Mouse (Mus musculus): ENCODE results near the gene Spag6l. TPM values are rescaled to one million over a fixed set of nuclear protein-coding genes. Genes with fewer than 3 reads are reported as not detected.
"Not testable (repeated sequence)": the region's sequence is repeated elsewhere in the genome, so short reads cannot be mapped to it uniquely, and the experiment has no call there.

Spag6l gene
- polyA plus RNA-seq, 1 experiment, result not detected

DNA sequence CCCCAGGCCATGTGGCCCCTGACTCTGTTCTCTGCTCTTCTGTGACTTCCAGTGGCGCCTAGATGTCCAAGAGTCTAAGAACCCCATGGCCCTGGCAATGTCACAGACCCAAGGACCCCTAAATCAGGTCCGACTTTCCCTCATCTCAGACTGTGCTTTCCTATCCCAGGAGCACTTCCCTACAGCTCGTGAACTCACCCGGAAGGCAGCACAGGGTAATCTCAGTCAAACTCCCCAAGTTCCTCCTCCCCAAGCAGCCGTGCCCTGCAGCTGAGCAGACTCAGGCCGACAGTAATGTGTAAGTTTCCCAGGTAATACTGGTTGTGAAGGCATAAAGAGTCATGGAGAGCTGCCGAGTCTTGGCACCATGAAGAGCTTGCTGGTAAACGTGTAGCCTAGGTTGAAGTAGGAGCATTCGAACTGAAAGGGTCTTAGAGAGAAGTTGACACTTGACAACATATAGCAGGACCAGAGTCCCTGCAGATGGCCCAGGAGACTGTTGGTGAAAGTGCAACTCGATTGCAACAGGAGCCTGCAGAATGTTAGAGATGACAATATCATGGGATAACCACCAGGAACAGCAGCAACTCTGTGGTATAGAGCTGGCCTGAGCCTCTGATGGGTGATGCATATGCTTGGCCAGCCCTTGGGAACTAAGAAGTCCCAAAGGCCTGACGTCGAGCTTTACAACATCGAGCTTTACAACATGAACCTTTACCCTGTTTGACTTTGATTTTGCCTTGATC is 27.6 kb upstream of the Spag6l start:
- TF ChIP-seq CTCF (IDR thresholded peaks at IDR 0.05; ENCODE audit: low read depth, low read length) (no peak), POLR2A (IDR thresholded peaks at IDR 0.05; ENCODE audit: borderline replicate concordance, low read depth, low read length) (no peak)
- H3K4me1 ChIP-seq (ENCODE audit: control insufficient read depth, insufficient read depth, low read length), result no peaks in the 10 kb centered on the region
- H3K27ac ChIP-seq (ENCODE audit: insufficient read depth, low read depth, low read length), result no peak overlapping the region
- no peak overlapping the region for H3K4me3 ChIP-seq (ENCODE audit: insufficient read depth, low read length)

GRCm38 (mm10) chr16:16856054-16856453 is 26.8 kb upstream of the Spag6l start:
- H3K4me3 ChIP-seq (ENCODE audit: insufficient read depth, low read length); H3K4me1 ChIP-seq (ENCODE audit: control insufficient read depth, insufficient read depth, low read length); H3K27ac ChIP-seq (ENCODE audit: insufficient read depth, low read depth, low read length): not testable (repeated sequence)

GRCm38 (mm10) chr16:16855541-16855940 is 26.3 kb upstream of the Spag6l start:
- no peak for TF ChIP-seq POLR2A (IDR thresholded peaks at IDR 0.05; ENCODE audit: borderline replicate concordance, low read depth, low read length)
- no peak for TF ChIP-seq CTCF (IDR thresholded peaks at IDR 0.05; ENCODE audit: low read depth, low read length)
- no peak overlapping the region for H3K27ac ChIP-seq (ENCODE audit: insufficient read depth, low read depth, low read length)
- H3K4me1 ChIP-seq (ENCODE audit: control insufficient read depth, insufficient read depth, low read length), result no peaks in the 10 kb centered on the region
- no peak overlapping the region for H3K4me3 ChIP-seq (ENCODE audit: insufficient read depth, low read length)

DNA sequence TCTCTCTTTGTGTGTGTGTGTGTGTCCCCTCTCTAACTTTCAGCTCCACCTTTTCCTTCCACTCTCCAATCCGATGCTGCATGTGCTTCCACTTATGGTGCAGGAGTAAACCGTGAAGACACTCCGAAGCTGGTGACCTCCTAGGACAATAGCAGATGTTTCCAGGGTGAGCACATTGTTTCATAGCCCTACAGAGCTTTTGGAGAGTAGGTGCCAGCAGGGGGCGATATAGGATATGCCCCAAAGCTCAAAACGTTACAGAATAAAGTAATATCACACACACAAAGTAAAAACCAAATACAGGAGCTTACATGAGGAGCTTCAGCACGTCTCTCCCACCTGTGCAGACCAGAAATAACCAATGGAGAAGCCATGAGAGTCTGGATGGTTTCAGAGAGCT is 25.6 kb upstream of the Spag6l start:
- TF ChIP-seq POLR2A (IDR thresholded peaks at IDR 0.05; ENCODE audit: borderline replicate concordance, low read depth, low read length) (no peak), CTCF (IDR thresholded peaks at IDR 0.05; ENCODE audit: low read depth, low read length) (no peak)
- Histone ChIP-seq H3K4me1 (ENCODE audit: control insufficient read depth, insufficient read depth, low read length) (no peaks in the 10 kb centered on the region), H3K4me3 (ENCODE audit: insufficient read depth, low read length) (no peak overlapping the region), H3K27ac (ENCODE audit: insufficient read depth, low read depth, low read length) (no peak overlapping the region)

- no peak for TF ChIP-seq CTCF (IDR thresholded peaks at IDR 0.05; ENCODE audit: low read depth, low read length)
- H3K4me3 ChIP-seq (ENCODE audit: insufficient read depth, low read length), result no peak overlapping the region
- H3K4me1 ChIP-seq (ENCODE audit: control insufficient read depth, insufficient read depth, low read length), result no peaks in the 10 kb centered on the region
These were observed 23.2 kb upstream of the Spag6l start for GRCm38 (mm10) chr16:16852411-16852810.

DNA sequence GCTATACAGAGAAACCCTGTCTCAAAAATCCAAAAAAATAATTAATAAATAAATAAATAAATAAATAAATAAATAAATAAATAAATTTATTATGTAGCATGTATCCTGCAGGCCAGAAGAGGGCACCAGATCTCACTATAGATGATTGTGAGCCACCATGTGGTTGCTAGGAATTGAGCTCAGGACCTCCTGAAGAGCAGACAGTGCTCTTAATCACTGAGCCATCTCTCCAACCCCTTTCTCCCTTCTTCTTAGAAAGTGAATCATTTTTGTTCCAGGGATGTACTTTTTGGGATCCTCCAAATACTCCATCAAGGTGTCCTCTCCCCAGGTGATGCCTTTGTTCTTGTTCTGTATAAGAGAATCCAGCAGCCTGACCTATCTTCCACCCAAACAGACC is 19.9 kb upstream of the Spag6l start:
- no peak overlapping the region for H3K4me3 ChIP-seq (ENCODE audit: insufficient read depth, low read length)
- H3K4me1 ChIP-seq (ENCODE audit: control insufficient read depth, insufficient read depth, low read length), result no peaks in the 10 kb centered on the region
- TF ChIP-seq CTCF (IDR thresholded peaks at IDR 0.05; ENCODE audit: low read depth, low read length) (no peak), POLR2A (IDR thresholded peaks at IDR 0.05; ENCODE audit: borderline replicate concordance, low read depth, low read length) (no peak)
- no peak overlapping the region for H3K27ac ChIP-seq (ENCODE audit: insufficient read depth, low read depth, low read length)

More at GRCm38 (mm10) chr16:16852411-16852810, 23.2 kb upstream of the Spag6l start:
- H3K27ac ChIP-seq (ENCODE audit: insufficient read depth, low read depth, low read length), result no peak overlapping the region

GRCm38 (mm10) chr16:16829671-16830070 is 415 bp upstream of the Spag6l start:
- H3K4me3 ChIP-seq (ENCODE audit: insufficient read depth, low read length), result no peak overlapping the region
- H3K4me1 ChIP-seq (ENCODE audit: control insufficient read depth, insufficient read depth, low read length), result peaks cover 7% of the 10 kb centered on the region
- TF ChIP-seq CTCF (IDR thresholded peaks at IDR 0.05; ENCODE audit: low read depth, low read length) (no peak), POLR2A (IDR thresholded peaks at IDR 0.05; ENCODE audit: borderline replicate concordance, low read depth, low read length) (no peak)
- no peak overlapping the region for H3K27ac ChIP-seq (ENCODE audit: insufficient read depth, low read depth, low read length)

DNA sequence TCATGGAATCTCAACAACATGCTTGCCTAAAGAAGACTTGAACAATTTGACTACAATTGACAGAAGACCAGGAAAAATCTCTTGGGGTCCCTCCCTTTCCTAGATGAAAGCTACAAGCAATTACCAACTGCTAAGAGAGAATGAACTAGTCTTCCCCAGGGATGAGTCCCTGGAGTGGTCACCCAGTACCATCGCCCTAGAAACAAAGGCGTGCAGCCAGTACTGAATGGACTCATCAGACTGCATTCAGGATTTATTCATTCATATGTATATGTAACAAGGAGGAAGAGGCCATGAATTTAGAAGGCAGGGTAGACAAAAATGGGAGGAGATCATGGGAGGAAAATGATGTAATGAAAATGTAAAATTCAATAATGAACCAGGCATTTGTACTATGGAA is 3.0 kb downstream of the Spag6l start:
- TF ChIP-seq POLR2A (IDR thresholded peaks at IDR 0.05; ENCODE audit: borderline replicate concordance, low read depth, low read length) (no peak), CTCF (IDR thresholded peaks at IDR 0.05; ENCODE audit: low read depth, low read length) (no peak)
- Histone ChIP-seq H3K27ac (ENCODE audit: insufficient read depth, low read depth, low read length) (no peak overlapping the region), H3K4me3 (ENCODE audit: insufficient read depth, low read length) (no peak overlapping the region), H3K4me1 (ENCODE audit: control insufficient read depth, insufficient read depth, low read length) (peaks cover 7% of the 10 kb centered on the region)

GRCm38 (mm10) chr16:16825476-16825875 is 3.8 kb downstream of the Spag6l start:
- H3K4me3 ChIP-seq (ENCODE audit: insufficient read depth, low read length), result no peak overlapping the region
- TF ChIP-seq POLR2A (IDR thresholded peaks at IDR 0.05; ENCODE audit: borderline replicate concordance, low read depth, low read length), result no peak
- no peak for TF ChIP-seq CTCF (IDR thresholded peaks at IDR 0.05; ENCODE audit: low read depth, low read length)
- peaks cover 7% of the 10 kb centered on the region for H3K4me1 ChIP-seq (ENCODE audit: control insufficient read depth, insufficient read depth, low read length)
- no peak overlapping the region for H3K27ac ChIP-seq (ENCODE audit: insufficient read depth, low read depth, low read length)

- H3K4me3 ChIP-seq (ENCODE audit: insufficient read depth, low read length), result no peak overlapping the region
- no peak overlapping the region for H3K27ac ChIP-seq (ENCODE audit: insufficient read depth, low read depth, low read length)
- no peak for TF ChIP-seq POLR2A (IDR thresholded peaks at IDR 0.05; ENCODE audit: borderline replicate concordance, low read depth, low read length)
- no peaks in the 10 kb centered on the region for H3K4me1 ChIP-seq (ENCODE audit: control insufficient read depth, insufficient read depth, low read length)
These were observed 22.9 kb downstream of the Spag6l start for GRCm38 (mm10) chr16:16806325-16806724.

Other genes starting within 250 kb of the Spag6l start
- gene Fgd4, start 228.9 kb downstream of the Spag6l start, polyA plus RNA-seq (2012; ENCODE audit: insufficient read depth, insufficient read length, missing spikeins), result 90.8 and 97.9 TPM in 2 replicates
- not detected in 2 replicates for gene Olfr19, start 153.1 kb downstream of the Spag6l start, polyA plus RNA-seq (2012; ENCODE audit: insufficient read depth, insufficient read length, missing spikeins)
- gene Igll1, start 34.5 kb upstream of the Spag6l start, polyA plus RNA-seq (2012; ENCODE audit: insufficient read depth, insufficient read length, missing spikeins), result not detected in 2 replicates
- gene Top3b, start 41.3 kb upstream of the Spag6l start, polyA plus RNA-seq (2012; ENCODE audit: insufficient read depth, insufficient read length, missing spikeins), result 46.0 and 54.6 TPM in 2 replicates
- gene Vpreb1, start 41.4 kb upstream of the Spag6l start, polyA plus RNA-seq (2012; ENCODE audit: insufficient read depth, insufficient read length, missing spikeins), result 2.6 TPM in 1 of 2 replicates, not detected in the other
- 7.2 and 9.1 TPM in 2 replicates for gene Ppm1f, start 67.0 kb upstream of the Spag6l start, polyA plus RNA-seq (2012; ENCODE audit: insufficient read depth, insufficient read length, missing spikeins)
- 105 and 111 TPM in 2 replicates for gene Mapk1, start 153.9 kb upstream of the Spag6l start, polyA plus RNA-seq (2012; ENCODE audit: insufficient read depth, insufficient read length, missing spikeins)
- gene Ypel1, start 240.2 kb upstream of the Spag6l start, polyA plus RNA-seq (2012; ENCODE audit: insufficient read depth, insufficient read length, missing spikeins), result 0.94 TPM in 1 of 2 replicates, not detected in the other

All from bone marrow macrophage, adult 2 months (primary cell).